Mouse (Mus musculus): ENCODE measurements at regions not wholly inside any gene's neighbourhood (a gene's known extent, or its start where the extent isn't known, plus 50 kb on each side); places are given as distances from the start of the nearest gene placed in this dataset.

DNA sequence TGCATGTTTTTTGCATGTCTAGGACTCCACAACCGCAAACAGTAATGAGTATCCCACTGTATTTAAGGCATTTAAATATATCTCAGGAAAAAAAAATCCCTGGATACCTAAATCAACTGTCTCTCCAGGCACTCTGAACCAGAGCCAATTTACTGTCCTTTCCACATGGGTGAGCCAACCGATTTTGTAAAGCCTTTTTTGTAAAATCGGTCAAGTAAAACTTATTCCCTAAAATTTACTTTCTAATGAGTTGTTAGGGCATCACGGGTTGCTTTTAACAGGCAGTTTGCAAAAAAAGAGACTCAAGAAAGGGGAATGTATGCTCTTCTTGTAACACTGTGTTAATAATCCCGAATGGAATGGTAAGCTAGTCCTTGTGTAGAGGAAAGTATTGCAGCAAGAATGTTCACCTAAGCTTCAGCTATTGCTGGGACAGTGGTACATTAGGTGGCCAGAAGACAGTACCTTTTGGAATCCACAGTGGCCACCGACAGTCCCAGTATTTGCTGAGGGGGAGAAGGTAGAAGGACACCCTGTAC is 496.4 kb downstream of the Cntnap4 start:
- no peaks in the 10 kb centered on the region for H3K79me2 ChIP-seq (ENCODE audit: control insufficient read depth, insufficient read depth, low read length, poor library complexity)
- no peak overlapping the region for H3K9ac ChIP-seq (ENCODE audit: control insufficient read depth, low read depth, low read length, poor library complexity, severe bottlenecking)
- H3K4me1 ChIP-seq (ENCODE audit: control insufficient read depth in 1 of 2, insufficient read depth in 2 of 2, low read length in 2 of 2): no peaks in the 10 kb centered on the region
- H3K9me3 ChIP-seq (replicated peaks; ENCODE audit: insufficient read depth, low read length): no peaks in the 10 kb centered on the region
- H3K27ac ChIP-seq (ENCODE audit: control insufficient read depth, low read depth, low read length): no peak overlapping the region
- H3K4me3 ChIP-seq (ENCODE audit: control insufficient read depth in 1 of 2, insufficient read depth in 1 of 2, low read depth in 2 of 2, low read length in 2 of 2): no peak overlapping the region
- H3K36me3 ChIP-seq (ENCODE audit: control insufficient read depth in 1 of 2, insufficient read depth in 2 of 2, low read length in 2 of 2): no peaks in the 10 kb centered on the region
- H3K27me3 ChIP-seq (ENCODE audit: control insufficient read depth in 1 of 2, insufficient read depth in 2 of 2, low read length in 2 of 2): no peaks in the 10 kb centered on the region
- no peak for DNase-seq (ENCODE audit: low read depth, low spot score)
- no peak for TF ChIP-seq TCF12 (IDR thresholded peaks at IDR 0.05; ENCODE audit: low read depth, low read length)
- TF ChIP-seq ELF1 (IDR thresholded peaks at IDR 0.05; ENCODE audit: low read depth, low read length): no peak

DNA sequence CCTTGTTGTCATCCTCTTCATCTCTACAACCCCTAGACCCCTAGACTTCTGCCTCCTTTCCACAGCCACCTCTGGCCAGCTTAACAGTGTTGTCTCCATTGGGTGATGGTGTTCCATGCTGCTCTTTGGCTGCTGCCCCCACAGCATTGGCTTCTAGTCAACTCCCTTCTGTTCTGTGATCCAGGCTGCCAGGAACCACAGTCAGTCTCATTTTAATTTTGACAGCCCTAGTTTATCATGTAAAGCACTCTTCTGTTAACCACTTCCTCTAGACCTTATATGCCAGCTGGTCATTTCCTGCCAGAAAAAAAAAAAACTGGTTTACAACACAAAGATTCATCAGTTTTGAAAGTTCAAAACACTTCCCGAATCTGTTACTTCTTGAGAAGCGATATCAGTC is 514.1 kb downstream of the Cntnap4 start:
- no peaks in the 10 kb centered on the region for H3K4me1 ChIP-seq (ENCODE audit: control insufficient read depth in 1 of 2, insufficient read depth in 2 of 2, low read length in 2 of 2)
- TF ChIP-seq RAD21 (IDR thresholded peaks at IDR 0.05; ENCODE audit: low read depth, low read length) (no peak), SIN3A (IDR thresholded peaks at IDR 0.05; ENCODE audit: low read length) (no peak), MYB (IDR thresholded peaks at IDR 0.05; ENCODE audit: low read depth, low read length) (no peak), MEF2A (IDR thresholded peaks at IDR 0.05; ENCODE audit: extremely low read depth, insufficient replicate concordance, low read depth, low read length, poor library complexity, severe bottlenecking) (no peak), ZKSCAN1 (IDR thresholded peaks at IDR 0.05; ENCODE audit: low read depth, low read length) (no peak), MYC (IDR thresholded peaks at IDR 0.05; ENCODE audit: low read depth, low read length) (no peak), POLR2AphosphoS2 (IDR thresholded peaks at IDR 0.05; ENCODE audit: low read length) (no peak), UBTF (IDR thresholded peaks at IDR 0.05; ENCODE audit: borderline replicate concordance, insufficient read depth, low read depth, low read length) (no peak), CTCF (IDR thresholded peaks at IDR 0.05 in 2 of 3, conservative IDR thresholded peaks at IDR 0.05 in 1 of 3; ENCODE audit: control insufficient read depth in 1 of 3, insufficient read depth in 1 of 3, low read depth in 2 of 3, low read length in 3 of 3, poor library complexity in 1 of 3, severe bottlenecking in 1 of 3) (no peak), MAX (IDR thresholded peaks at IDR 0.05; ENCODE audit: low read length) (no peak), USF1 (IDR thresholded peaks at IDR 0.05; ENCODE audit: low read depth, low read length) (no peak), ZMIZ1 (IDR thresholded peaks at IDR 0.05; ENCODE audit: low read depth, low read length) (no peak), HCFC1 (IDR thresholded peaks at IDR 0.05; ENCODE audit: low read depth, low read length) (no peak), CHD2 (IDR thresholded peaks at IDR 0.05; ENCODE audit: low read length) (no peak), NRF1 (IDR thresholded peaks at IDR 0.05; ENCODE audit: insufficient read depth, low read depth, low read length, poor library complexity, severe bottlenecking) (no peak), ZNF384 (IDR thresholded peaks at IDR 0.05; ENCODE audit: low read depth, low read length) (no peak)

More for the DNA sequence above, 514.1 kb downstream of the Cntnap4 start:
- Histone ChIP-seq H3K9ac (ENCODE audit: control insufficient read depth, low read depth, low read length, poor library complexity, severe bottlenecking) (no peak overlapping the region), H3K79me2 (ENCODE audit: control insufficient read depth, insufficient read depth, low read length, poor library complexity) (no peaks in the 10 kb centered on the region), H3K9me3 (replicated peaks; ENCODE audit: insufficient read depth, low read length) (no peaks in the 10 kb centered on the region), H3K27ac (ENCODE audit: control insufficient read depth, low read depth, low read length) (no peak overlapping the region), H3K4me3 (ENCODE audit: control insufficient read depth in 1 of 2, insufficient read depth in 1 of 2, low read depth in 2 of 2, low read length in 2 of 2) (no peak overlapping the region), H3K36me3 (ENCODE audit: control insufficient read depth in 1 of 2, insufficient read depth in 2 of 2, low read length in 2 of 2) (no peaks in the 10 kb centered on the region), H3K27me3 (ENCODE audit: control insufficient read depth in 1 of 2, insufficient read depth in 2 of 2, low read length in 2 of 2) (no peaks in the 10 kb centered on the region)
- no peak for DNase-seq (ENCODE audit: low read depth, low spot score)
